Mouse (Mus musculus) embryonic fibroblast, embryonic 13.5 days (primary cell): Measurements from ENCODE around the gene Plxnc1.

Experiments
- CTCF ChIP-seq: IDR thresholded peaks from 2 replicates; pipeline ENCODE4 v1.5.1; 2011; ENCODE audit warnings: mild to moderate bottlenecking, control low read depth, low read length, moderate library complexity, borderline replicate concordance; ENCODE audit not compliant: insufficient read depth
- POLR2A ChIP-seq: IDR thresholded peaks from 2 replicates; pipeline ENCODE4 v1.6.1; 2011; ENCODE audit warnings: low read depth, mild to moderate bottlenecking, control low read depth, low read length, moderate library complexity

- TF ChIP-seq CTCF (no peak), POLR2A (no peak)
These were observed 73.5 kb downstream of the Plxnc1 start for GRCm38 (mm10) chr10:94871102-94871501.
